Mouse (Mus musculus) ES-CJ7 (cell line): ENCODE data around the gene Dclre1a.

Experiments
- DNase-seq: peaks from one replicate; pipeline ENCODE4 v3.0.0; 2011; ENCODE audit warnings: low read depth, low spot score

Gene Dclre1a

DNA sequence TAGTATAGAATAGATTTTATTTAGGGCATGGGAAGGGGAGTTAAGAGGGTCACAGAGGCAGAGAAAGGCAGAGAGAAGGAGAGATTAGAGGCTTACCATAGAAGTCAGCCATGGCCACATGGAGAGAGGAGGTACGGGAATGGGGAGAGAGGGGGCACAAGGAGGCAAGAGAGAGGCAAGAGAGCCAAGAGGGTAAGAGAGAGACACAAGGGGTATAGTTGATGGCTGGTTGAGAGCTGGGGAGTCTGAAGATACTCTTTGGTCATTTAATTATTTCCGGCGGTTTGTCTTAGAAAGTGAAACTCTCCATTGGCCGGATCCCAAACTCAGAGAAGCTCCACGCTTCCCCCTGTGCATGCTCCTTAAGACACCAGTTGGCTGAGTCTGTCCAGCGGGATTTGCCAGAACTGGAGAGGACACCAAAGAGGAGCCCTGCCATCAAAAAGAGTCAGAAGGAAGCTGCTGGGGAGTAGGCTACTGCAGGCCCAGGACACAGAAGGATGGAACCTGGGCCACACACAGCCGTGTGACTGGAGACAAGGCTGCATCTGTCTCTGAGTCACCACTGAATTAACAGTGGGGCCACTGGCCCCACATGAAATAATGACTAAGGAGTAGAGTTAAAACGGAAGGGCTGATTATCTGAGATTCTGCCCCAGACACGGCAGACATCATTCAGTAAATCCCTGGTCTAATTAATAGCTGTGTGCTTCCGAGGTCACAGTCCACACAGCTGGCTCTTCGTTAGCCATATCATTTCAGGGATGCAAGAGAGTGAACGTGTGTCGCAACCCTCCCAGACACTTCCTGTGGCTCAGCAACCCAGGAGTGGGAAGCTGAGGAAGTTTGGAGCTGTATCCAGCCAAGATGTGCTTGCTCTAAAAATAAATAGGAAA, 62.4 kb downstream of the Dclre1a start:
- DNase-seq = no peak

DNA sequence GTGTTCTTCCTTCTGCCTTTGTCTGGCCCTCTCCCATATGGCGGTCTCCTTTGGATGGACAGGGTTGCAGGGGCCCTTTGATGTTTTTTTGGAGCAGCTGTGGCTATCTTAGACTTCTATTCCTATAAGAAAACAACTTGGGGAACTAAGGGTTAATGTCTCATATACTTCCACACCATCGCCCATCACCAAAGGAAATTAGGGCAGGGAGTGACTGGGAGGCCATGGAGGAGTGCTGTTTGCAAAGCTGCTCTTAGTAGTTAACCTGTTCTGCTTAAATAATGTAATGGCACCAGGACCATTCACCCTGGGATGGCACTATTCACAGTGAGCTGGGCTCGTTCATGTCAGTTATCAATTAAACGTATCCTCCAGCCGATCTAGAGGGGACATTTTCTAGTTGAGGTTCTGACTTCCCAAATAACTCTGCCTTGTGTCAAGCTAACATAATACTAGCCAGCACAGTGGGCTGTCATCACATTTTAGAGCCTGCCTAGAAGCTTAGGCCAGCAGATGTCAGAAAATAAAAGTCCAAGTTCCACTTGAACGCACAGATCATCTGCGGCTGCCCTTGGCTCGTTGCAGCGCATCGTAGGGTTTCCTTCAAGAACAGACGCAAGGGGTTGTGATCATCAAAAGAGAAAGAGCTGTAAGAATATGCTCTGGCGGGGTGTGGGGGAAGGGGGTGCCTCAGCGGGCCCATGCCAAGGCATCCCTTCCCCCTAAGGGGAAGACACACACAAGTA, 63.2 kb downstream of the Dclre1a start:
- no peak for DNase-seq
